Mouse (Mus musculus): ENCODE results near the gene Izumo4.

The Izumo4 gene

DNA sequence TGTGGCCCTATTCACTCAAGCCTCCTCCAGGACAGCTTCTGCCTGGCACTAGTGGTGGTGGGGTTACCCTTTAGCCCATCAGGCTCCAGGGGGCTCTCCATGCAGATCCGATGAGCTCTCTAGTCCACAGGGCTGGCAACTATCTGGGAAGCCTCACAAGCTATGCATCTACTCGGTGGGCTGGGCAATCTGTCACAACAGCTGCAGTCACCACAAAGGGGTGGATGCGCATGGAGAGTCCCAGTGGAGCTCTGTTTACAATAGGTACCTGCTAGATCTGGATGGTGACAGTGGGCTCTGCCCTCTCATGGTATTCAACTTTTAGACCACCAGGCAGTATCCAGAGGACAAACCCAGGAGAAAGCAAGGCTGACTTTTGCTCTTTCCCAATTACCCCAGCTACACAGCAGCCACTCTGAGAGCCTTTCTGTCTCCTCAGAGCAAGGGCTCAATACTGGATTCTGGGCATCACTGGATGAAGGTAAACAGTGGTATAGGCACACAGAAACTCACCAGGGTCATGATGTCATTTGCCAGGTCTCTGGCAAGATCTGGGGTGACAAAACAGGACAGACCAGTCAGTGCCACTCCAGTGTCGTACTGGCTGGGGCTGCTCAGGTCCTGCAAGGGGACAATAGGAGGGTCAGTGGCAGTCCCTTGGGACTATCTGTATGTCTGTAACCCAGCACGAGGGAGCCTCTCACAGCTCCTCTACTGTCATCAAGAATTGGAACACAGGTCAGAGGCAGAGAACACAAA lies 25.6 kb downstream of the Izumo4 start:
- DNase-seq (ENCODE audit: low spot score): no peak

DNA sequence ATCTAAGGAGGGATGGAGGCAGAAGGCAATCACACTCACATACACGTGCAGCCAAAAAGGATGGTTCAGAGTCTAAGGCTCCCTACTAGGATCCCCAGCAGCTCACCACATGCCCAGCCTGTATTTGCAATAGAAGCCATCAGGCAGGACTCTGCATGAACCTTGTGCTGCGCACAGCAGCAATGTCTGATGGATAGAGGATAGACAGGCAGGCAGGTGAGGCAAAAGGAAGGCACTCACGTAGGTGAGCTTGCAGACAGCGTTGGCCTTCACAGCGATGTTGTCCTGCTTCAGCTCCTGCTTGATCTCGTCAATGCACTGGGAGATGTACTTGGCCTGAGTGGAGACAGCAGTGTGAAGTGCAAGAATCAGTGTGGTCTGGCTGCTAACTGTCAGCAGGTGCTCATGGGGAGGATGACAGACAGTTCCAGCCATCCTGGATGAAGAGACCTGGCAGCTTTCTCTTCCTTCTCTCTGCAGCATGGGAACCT lies 30.7 kb downstream of the Izumo4 start:
- no peak for DNase-seq (ENCODE audit: low spot score)

DNA sequence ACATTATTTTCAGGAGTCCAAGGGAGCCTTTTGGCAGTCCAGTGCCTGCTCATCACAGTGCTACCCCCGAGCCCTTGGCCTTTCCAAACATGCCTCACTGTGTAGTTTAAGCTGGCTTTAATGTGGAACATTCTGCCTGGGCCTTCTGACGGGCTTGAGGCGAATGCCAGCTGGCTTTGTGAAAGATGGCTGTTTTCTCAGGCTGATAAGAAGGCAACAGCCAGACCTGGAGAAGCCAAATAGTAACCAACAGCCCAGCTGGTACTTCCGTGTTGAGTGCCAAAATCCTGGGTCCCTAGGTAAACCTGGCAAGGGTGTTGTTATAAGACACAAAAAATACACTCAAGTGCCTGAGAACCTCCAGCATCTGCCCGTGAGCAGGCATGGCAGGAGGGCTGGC lies 34.7 kb downstream of the Izumo4 start:
- no peak for DNase-seq (ENCODE audit: low spot score)

DNA sequence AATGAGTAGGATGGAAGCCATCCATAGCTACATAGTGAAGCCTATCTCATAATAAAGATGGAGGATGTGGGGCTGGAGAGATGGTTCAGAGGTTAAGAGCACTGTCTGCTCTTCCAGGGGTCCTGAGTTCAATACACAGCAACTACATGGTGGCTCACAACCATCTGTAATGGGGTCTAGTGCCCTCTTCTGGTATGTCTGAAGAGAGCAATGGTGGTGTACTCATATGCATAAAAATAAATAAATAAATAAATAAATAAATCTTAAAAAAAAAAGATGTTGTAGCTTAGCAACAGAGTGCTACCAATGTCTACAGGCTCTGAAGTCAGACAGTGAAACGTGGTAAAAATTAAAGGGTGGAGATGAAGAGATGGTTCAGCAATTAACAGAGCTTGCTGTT lies 36.7 kb downstream of the Izumo4 start:
- DNase-seq (ENCODE audit: low spot score): no peak

DNA sequence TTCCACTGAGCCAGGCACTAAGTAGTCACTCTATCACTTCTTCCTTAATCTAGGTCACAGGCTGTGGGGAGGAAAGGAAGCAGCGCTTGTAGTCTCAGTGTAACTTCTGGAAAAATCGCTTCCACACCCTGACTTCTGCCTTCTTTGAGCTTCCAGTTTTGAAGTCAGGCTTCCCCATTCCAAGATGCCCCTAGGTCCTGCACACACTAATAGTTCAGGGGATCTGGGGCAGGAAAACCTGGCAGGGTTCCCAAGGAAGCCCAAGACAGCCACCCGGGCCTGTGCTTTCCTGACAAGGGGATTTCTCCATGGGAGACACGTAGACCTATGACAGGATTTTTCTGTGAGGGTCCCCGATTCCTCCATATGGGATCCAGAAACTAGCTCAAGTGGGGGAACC lies 39.2 kb downstream of the Izumo4 start:
- DNase-seq (ENCODE audit: low spot score): peak; percentile 39

DNA sequence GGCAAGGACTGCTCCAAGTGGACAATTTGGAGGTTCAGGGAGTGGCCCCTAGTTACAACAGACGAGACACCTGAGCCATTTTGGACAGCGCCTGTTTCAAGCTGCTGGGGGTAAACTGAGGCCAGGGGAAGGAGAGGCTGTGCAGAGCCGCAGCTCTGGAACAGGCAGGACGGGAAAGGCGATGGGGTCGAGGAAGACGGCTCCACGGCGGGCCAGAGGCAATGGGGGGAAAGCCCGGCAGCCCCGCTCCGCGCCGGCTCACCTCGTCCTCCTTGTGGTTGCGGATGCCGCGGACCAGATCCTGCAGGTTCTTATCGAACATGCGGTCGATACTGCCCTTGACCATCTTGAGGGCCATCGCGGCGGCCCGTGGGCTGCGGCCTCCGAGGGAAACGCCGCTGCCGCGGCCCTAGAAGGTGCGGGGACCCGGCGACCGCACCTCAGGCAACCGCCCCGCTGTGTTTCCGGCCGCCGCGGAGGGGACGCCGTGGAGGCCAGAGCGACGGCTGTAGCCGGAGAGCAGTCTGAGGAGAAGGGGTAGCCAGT lies 39.7 kb downstream of the Izumo4 start:
- DNase-seq (ENCODE audit: low spot score): peak; percentile 56

DNA sequence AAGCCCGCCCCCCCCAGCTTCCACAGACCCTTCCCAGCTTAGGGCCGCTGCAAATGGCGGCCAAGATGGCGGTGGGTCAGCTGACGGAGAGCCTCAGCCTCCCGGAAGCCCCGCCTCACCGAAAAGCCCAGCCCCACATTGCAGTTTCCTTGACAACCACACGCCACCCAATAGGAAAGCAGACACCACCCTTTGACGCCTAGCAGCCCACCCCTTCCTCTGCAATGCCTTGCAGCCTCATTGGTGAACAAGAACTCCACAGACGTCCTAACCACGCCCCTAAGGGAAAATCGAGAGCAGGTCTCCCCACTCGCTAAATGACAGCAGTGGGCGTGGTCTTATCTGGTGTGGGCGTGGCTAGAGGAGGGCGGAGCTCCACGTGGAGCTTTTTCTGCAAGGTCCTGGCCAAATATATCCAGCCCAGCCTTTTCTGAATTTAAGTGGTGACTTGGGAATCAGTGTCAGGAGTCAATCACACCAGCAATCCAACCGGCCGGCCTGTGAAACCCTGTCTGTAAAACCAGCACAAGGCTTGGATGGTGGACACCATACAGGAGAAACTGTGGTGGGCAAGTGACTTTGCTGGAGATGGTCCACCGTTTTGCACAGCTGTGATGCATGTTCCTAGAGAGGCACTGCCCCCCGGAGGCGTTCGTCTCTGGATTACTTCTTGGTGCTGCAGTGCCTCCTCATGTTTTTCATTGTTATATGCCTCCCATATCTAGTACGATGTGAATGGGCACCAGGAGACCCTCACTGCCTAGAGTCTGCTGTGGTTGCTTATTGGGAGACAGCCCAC lies 40.4 kb downstream of the Izumo4 start, which contains the start of gene Ap3d1:
Ap3d1 (minus strand) TSS at position 85 of the 799 bp plus-strand sequence.
- peak; percentile 100 for DNase-seq (ENCODE audit: low spot score)

DNA sequence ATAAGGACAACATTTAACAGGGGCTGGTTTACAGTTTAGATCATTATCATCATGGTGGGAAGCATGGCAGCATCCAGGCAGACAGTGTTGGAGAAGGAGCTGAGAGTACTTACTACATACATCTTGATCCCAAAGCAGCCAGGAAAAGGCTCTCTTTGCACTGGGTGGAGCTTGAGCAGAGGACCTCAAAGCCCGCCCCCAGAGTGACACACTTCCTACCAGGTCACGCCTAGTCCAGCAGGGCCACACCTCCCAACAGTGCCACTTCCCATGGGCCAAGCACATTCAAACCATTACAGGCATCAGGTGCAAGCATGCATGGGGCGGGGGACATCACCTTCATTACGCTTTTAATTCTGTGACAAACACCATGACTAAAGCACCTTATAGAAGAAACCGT lies 42.3 kb downstream of the Izumo4 start:
- peak; percentile 40 for DNase-seq (ENCODE audit: low spot score)

DNA sequence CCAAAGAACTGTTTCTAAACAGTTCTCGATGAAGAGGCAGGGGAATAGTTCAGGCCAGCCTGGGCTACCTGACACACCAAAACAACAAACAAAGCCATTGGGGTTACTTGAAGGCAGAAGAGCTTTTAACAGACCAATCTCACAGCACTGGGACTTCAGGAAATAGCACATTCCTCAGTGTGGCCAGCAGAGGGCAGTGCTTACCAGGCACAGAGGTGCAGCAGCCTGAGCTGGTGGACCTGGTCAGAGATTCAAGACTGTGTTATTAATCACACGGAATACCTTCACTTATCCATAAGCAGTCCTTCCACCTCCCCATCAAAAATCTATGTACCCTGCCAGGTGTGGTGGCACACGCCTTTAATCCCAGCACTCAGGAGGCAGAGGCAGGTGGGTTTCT lies 45.4 kb downstream of the Izumo4 start:
- DNase-seq (ENCODE audit: low spot score): peak; percentile 57

DNA sequence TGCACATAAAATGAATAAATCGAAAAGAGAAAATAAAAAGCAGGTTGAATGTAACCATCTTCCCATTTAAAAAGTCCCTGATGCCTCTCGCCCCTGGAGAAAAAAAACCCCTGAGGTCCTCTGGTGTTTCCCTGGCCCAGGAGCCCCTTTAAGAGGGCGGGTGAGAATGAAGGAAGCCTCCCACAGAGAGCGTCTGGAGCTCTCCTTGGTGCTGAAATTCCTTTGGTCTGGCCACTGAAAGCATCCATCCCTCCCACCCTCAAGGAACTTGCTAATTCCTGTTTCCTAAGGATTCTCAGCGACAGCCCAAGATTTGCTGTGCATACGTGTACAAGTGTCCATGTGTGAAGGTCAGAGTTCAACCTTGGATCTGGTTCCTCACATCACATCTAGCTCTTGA lies 46.6 kb downstream of the Izumo4 start:
- peak; percentile 54 for DNase-seq (ENCODE audit: low spot score)

DNA sequence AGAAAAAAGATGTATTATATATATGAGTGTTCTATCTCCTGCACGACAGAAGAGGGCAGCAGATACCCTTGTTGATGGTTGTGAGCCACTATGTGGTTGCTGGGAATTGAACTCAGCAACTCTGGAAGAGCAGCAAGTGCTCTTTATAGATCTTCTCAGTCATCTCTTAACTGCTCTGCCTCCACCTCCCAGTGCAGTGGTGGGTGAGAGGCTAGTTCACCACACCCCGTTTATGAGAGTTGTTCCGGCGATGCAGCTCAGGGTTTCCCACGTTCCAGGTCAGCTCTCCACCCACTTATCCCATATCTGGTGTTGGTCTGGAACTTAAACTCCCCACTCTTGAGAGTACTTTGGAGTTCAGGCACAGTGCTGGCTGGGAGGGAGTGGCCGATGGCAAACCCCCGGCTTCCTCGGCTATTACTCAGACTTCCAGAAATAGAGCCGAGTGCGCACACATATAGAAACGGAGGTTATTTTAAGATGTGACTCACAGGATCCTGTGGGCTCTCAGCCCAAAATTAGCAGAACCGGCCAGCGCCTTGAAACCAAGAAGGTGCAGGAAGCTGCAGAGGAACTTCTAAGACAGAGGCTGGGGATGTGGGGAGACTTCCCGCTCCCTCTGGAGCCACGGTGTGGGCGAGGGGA lies 49.3 kb downstream of the Izumo4 start:
- no peak for DNase-seq (ENCODE audit: low spot score)

DNA sequence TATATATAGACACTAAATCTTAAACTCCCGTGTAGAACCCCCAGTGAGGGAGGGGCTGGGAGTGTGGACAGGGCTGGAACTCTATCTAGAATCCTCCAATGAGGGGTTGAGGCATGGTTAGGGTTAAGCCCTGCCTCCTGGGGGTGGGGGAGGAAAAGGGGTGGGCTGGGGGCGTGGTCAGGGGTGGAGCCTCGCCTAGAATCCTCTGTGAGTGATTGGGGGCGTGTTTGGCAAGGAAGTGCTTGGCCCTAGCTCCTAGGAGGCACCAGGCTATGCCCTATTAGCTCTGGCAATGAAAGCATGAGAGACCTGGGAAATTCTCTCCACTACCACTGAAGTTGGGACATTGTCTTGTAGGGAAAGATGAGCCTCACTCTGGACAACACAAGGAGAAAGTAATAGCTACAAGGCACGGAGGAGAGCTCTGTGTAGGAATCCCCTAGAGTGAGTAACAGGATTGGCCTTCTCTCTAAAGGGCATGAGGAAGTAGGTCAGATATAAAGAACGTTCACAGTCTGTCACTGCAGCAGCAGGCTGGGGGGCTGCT lies 50.2 kb downstream of the Izumo4 start:
- peak; percentile 76 for DNase-seq (ENCODE audit: low spot score)

DNA sequence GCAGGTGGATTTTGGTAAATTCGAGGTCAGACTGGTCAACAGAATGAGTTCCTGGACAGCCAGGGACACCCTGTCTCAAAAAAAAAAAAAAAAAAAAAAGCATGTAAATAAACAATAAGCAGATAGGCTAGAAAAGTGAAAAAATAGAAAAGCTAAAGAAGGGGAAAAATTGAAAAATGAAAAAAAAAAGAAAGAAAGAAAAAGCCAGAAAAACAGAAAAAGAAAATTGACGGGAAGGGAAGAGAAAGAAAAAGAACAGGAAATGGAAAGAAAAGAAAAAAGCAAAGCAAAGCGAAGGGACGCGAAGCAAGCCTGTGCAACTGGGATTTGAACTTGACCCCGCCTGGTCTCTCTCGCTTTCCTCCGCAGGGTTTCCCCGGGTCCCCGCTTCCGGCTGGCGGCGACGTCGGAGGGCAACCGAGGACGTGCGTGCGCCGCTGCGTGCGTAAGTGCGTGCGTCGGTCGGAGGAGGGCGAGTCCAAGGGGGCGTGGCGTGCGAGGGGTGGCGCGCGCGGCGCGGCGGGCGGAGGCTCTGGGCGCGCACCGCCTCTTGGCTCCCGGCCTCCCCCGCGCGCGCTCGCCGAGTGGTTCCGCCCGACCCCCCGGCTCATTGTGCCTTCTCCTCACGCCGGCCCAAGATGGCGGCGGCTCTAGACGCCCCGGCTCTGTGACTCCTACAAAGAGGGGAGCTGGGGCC lies 52.8 kb downstream of the Izumo4 start, which contains the start of gene Dot1l:
Dot1l (plus strand) TSS at position 613 of the 697 bp plus-strand sequence.
- DNase-seq (ENCODE audit: low spot score): peak; percentile 98

Measured in testis, postnatal 14 days (tissue).